Mouse (Mus musculus): ENCODE measurements at regions not wholly inside any gene's neighbourhood (a gene's known extent, or its start where the extent isn't known, plus 50 kb on each side); places are given as distances from the start of the nearest gene placed in this dataset.

GRCm38 (mm10) chr8:18005660-18006059 is 972.4 kb downstream of the Defb40 start:
- TF ChIP-seq CTCF (conservative IDR thresholded peaks at IDR 0.05; ENCODE audit: low read length) (no peak), NANOG (IDR thresholded peaks at IDR 0.05; ENCODE audit: borderline replicate concordance, low read length) (no peak)

Data from E14TG2a.4 (cell line).